Mouse (Mus musculus) E14TG2a.4 (cell line): ENCODE measurements around the gene Edar.
A peak's percentile ranks its signal among the peaks of the same experiment; 100 is the strongest.

ENCODE experiments used
- H3K27me3 ChIP-seq: 2 replicates; pipeline ENCODE4 v1.6.1; 2014; ENCODE audit warnings: low read length, control low read depth; ENCODE audit not compliant: insufficient read depth
- H3K36me3 ChIP-seq: 2 replicates; pipeline ENCODE4 v1.6.1; 2014; ENCODE audit warnings: low read length, control low read depth; ENCODE audit not compliant: insufficient read depth
- H3K4me1 ChIP-seq: replicated peaks from 2 replicates; pipeline ENCODE4 v1.6.1; 2014; ENCODE audit warnings: low read depth, low read length, control low read depth
- H3K4me3 ChIP-seq: replicated peaks from 2 replicates; pipeline ENCODE4 v1.5.1; 2014; ENCODE audit warnings: mild to moderate bottlenecking, low read length
- H3K9me3 ChIP-seq: 2 replicates; pipeline ENCODE4 v1.6.1; 2014; ENCODE audit warnings: low read length, control low read depth
- CTCF ChIP-seq: conservative IDR thresholded peaks from 2 replicates; pipeline ENCODE4 v1.5.1; 2014; ENCODE audit warnings: low read length
- NANOG ChIP-seq: IDR thresholded peaks from 2 replicates; pipeline ENCODE4 v1.6.1; 2014; ENCODE audit warnings: borderline replicate concordance, low read length, mixed read lengths
- POU5F1 ChIP-seq: IDR thresholded peaks from 2 replicates; pipeline ENCODE4 v1.6.1; 2014; ENCODE audit warnings: low read length, borderline replicate concordance

Gene Edar

GRCm38 (mm10) chr10:58618501-58619216, 56.8 kb downstream of the Edar start:
- no peak for TF ChIP-seq POU5F1
- TF ChIP-seq CTCF: no peak
- TF ChIP-seq NANOG: no peak
- Histone ChIP-seq H3K27me3 (peaks cover 4% of the 10 kb centered on the region; the same call in 1 of the 2 replicates), H3K4me1 (no peaks in the 10 kb centered on the region), H3K4me3 (no peak overlapping the region), H3K36me3 (no peaks in the 10 kb centered on the region), H3K9me3 (peaks cover 12% of the 10 kb centered on the region)

- peaks cover 7% of the 10 kb centered on the region; the same call in 1 of the 2 replicates for H3K27me3 ChIP-seq
- H3K4me1 ChIP-seq: no peaks in the 10 kb centered on the region
- no peaks in the 10 kb centered on the region for H3K9me3 ChIP-seq
- no peak for TF ChIP-seq POU5F1
- no peak for TF ChIP-seq CTCF
- TF ChIP-seq NANOG: no peak
- no peak overlapping the region for H3K4me3 ChIP-seq
- no peaks in the 10 kb centered on the region for H3K36me3 ChIP-seq
Measured at GRCm38 (mm10) chr10:58616565-58616964, 58.9 kb downstream of the Edar start.

GRCm38 (mm10) chr10:58614601-58615000, 60.9 kb downstream of the Edar start:
- Histone ChIP-seq H3K4me1 (no peaks in the 10 kb centered on the region), H3K27me3 (peaks cover 7% of the 10 kb centered on the region; the same call in 1 of the 2 replicates), H3K36me3 (no peaks in the 10 kb centered on the region), H3K4me3 (no peak overlapping the region), H3K9me3 (no peaks in the 10 kb centered on the region)
- TF ChIP-seq POU5F1: no peak

GRCm38 (mm10) chr10:58610484-58611261, 64.8 kb downstream of the Edar start:
- no peaks in the 10 kb centered on the region for H3K9me3 ChIP-seq
- TF ChIP-seq CTCF: no peak
- no peak for TF ChIP-seq POU5F1
- no peak for TF ChIP-seq NANOG
- H3K27me3 ChIP-seq: peaks cover 7% of the 10 kb centered on the region; the same call in 1 of the 2 replicates
- no peaks in the 10 kb centered on the region for H3K36me3 ChIP-seq
- H3K4me3 ChIP-seq: no peak overlapping the region
- H3K4me1 ChIP-seq: no peaks in the 10 kb centered on the region

- Histone ChIP-seq H3K27me3 (peaks cover 3% of the 10 kb centered on the region; the same call in 1 of the 2 replicates), H3K36me3 (no peaks in the 10 kb centered on the region), H3K4me1 (no peaks in the 10 kb centered on the region), H3K4me3 (no peak overlapping the region), H3K9me3 (no peaks in the 10 kb centered on the region)
- no peak for TF ChIP-seq POU5F1
- TF ChIP-seq CTCF: no peak
- TF ChIP-seq NANOG: no peak
Measured at GRCm38 (mm10) chr10:58608858-58609257, 66.6 kb downstream of the Edar start.

GRCm38 (mm10) chr10:58606356-58606755, 69.1 kb downstream of the Edar start:
- no peak for TF ChIP-seq CTCF
- H3K36me3 ChIP-seq: no peaks in the 10 kb centered on the region
- H3K4me3 ChIP-seq: no peak overlapping the region
- no peaks in the 10 kb centered on the region for H3K9me3 ChIP-seq
- H3K4me1 ChIP-seq: peaks cover 9% of the 10 kb centered on the region
- H3K27me3 ChIP-seq: no peaks in the 10 kb centered on the region

- peaks cover 25% of the 10 kb centered on the region for H3K4me1 ChIP-seq
- H3K4me3 ChIP-seq: no peak overlapping the region
- H3K9me3 ChIP-seq: no peaks in the 10 kb centered on the region
- H3K36me3 ChIP-seq: no peaks in the 10 kb centered on the region
- TF ChIP-seq POU5F1: no peak
- no peak for TF ChIP-seq CTCF
- no peak for TF ChIP-seq NANOG
- no peaks in the 10 kb centered on the region for H3K27me3 ChIP-seq
Measured at GRCm38 (mm10) chr10:58604779-58605178, 70.7 kb downstream of the Edar start.

GRCm38 (mm10) chr10:58601946-58602345, 73.5 kb downstream of the Edar start:
- no peaks in the 10 kb centered on the region for H3K27me3 ChIP-seq
- H3K4me3 ChIP-seq: 0 out of 2 replicates have a peak overlapping the region, but pooled peaks have one; percentile 3

More at GRCm38 (mm10) chr10:58601946-58602345, 73.5 kb downstream of the Edar start:
- Histone ChIP-seq H3K4me1 (peaks cover 26% of the 10 kb centered on the region), H3K36me3 (no peaks in the 10 kb centered on the region), H3K9me3 (no peaks in the 10 kb centered on the region)
- TF ChIP-seq CTCF (no peak), NANOG (no peak), POU5F1 (no peak)
